Mouse (Mus musculus) CD4-positive naive resting alpha-beta T cell, adult 57 days (primary cell): ENCODE measurements around the gene Fermt3. TPM values are rescaled to one million over a fixed set of nuclear protein-coding genes. Genes with fewer than 3 reads are reported as not detected.

Experiments used
- total RNA-seq: library from RNA; stranded (reverse); gene quantifications from one replicate; pipeline ENCODE4 v1.2.4, GENCODE M21; 2023

Gene Fermt3
- total RNA-seq: 189 TPM

GRCm38 (mm10) chr19:7019191-7019590 is at the start of gene Fermt3:
Gene Fermt3 (minus strand): TSS chr19:7019469.

GRCm38 (mm10) chr19:7056248-7057087 is 37.2 kb upstream of the Fermt3 start, which contains the start of gene Macrod1:
Gene Macrod1 (plus strand): TSS chr19:7056810.

DNA sequence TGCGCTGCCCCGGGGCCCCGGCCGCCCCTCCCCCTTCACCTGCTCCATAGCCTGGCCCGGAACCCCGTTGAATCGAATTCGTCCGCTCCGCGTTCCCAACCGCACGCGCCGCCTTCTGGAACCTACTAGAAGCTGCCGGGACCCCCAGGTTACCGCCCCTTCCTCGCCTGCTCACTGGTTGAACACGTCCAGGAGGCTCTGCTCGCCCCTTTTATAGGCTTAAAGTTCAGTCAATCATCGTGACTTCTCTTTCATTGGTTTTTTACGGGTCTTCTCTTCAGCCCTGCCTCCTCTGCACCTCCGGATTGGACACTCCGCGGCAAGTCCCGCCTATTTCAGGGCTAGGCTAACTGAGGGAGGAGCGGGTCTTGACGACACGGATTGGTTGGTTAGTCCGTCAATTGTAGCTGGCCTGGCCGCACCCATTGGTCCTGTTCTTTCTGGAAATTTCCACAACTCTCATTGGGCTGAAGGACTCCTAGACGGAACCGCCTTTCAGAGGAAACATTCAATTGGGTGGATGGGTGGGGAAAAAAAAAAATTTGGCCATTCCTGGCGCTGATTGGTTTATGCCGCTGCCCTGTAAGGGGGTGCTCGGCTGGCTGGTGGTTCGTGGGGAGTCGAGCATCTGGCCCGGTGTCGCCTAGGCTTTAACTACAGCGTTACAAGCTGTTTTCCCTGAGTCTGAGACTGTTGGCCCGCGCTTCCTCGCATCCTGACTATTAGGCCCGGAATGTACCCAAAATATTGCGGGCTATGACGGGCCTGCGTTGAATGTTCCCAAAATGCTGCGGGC is 20.8 kb upstream of the Fermt3 start, which contains the start of gene Stip1:
TSS of gene Stip1 (minus strand) at position 127 of the 796 bp plus-strand sequence.

GRCm38 (mm10) chr19:6996006-6996405 is 23.3 kb downstream of the Fermt3 start, which contains the start of the genes Nudt22 and Trpt1:
Gene Nudt22 (minus strand): TSS chr19:6996117.
Gene Trpt1 (plus strand): TSS chr19:6996131.

GRCm38 (mm10) chr19:6992011-6992858 is 27.0 kb downstream of the Fermt3 start, which contains the start of gene Dnajc4:
Gene Dnajc4 (minus strand): TSS chr19:6992572.

GRCm38 (mm10) chr19:6987061-6987903 is 32.0 kb downstream of the Fermt3 start, which contains the start of gene Vegfb:
Gene Vegfb (minus strand): TSS chr19:6987651.

GRCm38 (mm10) chr19:6980381-6981093 is 38.7 kb downstream of the Fermt3 start, which contains the start of gene Fkbp2:
Gene Fkbp2 (minus strand): TSS chr19:6980501.

GRCm38 (mm10) chr19:6975537-6976521 is 43.4 kb downstream of the Fermt3 start, which contains the start of gene Plcb3:
Gene Plcb3 (minus strand): TSS chr19:6976470.

GRCm38 (mm10) chr19:6974211-6975205 is 44.8 kb downstream of the Fermt3 start, which contains the start of gene Ppp1r14b:
Gene Ppp1r14b (plus strand): TSS chr19:6974968.

Other genes starting within 250 kb of the Fermt3 start
- gene Rps6ka4, start 178.8 kb downstream of the Fermt3 start, total RNA-seq: 28.9 TPM
- gene Ccdc88b, start 161.3 kb downstream of the Fermt3 start, total RNA-seq: 98.6 TPM
- 122 TPM for gene Trmt112, start 109.8 kb downstream of the Fermt3 start, total RNA-seq
- 72.4 TPM for gene Prdx5, start 109.4 kb downstream of the Fermt3 start, total RNA-seq
- 32.5 TPM for gene Esrra, start 97.7 kb downstream of the Fermt3 start, total RNA-seq
- gene Catsperz, start 94.1 kb downstream of the Fermt3 start, total RNA-seq: not detected
- gene Kcnk4, start 85.0 kb downstream of the Fermt3 start, total RNA-seq: not detected
- gene Bad, start 77.6 kb downstream of the Fermt3 start, total RNA-seq: 8.7 TPM
- 9.8 TPM for gene Gpr137, start 77.0 kb downstream of the Fermt3 start, total RNA-seq
- gene Ppp1r14b, start 44.5 kb downstream of the Fermt3 start, total RNA-seq: 128 TPM
- 9.6 TPM for gene Plcb3, start 43.0 kb downstream of the Fermt3 start, total RNA-seq
- 20.2 TPM for gene Fkbp2, start 39.0 kb downstream of the Fermt3 start, total RNA-seq
- gene Vegfb, start 31.8 kb downstream of the Fermt3 start, total RNA-seq: 8.7 TPM
- 29.2 TPM for gene Dnajc4, start 26.9 kb downstream of the Fermt3 start, total RNA-seq
- 5.4 TPM for gene Nudt22, start 23.4 kb downstream of the Fermt3 start, total RNA-seq
- 3.8 TPM for gene Trpt1, start 23.3 kb downstream of the Fermt3 start, total RNA-seq
- 103 TPM for gene Stip1, start 20.5 kb upstream of the Fermt3 start, total RNA-seq
- gene Macrod1, start 37.3 kb upstream of the Fermt3 start, total RNA-seq: 15.5 TPM
- 0.30 TPM for gene Flrt1, start 86.3 kb upstream of the Fermt3 start, total RNA-seq
- 102 TPM for gene Otub1, start 186.8 kb upstream of the Fermt3 start, total RNA-seq
- gene Cox8a, start 198.1 kb upstream of the Fermt3 start, total RNA-seq: 246 TPM
- gene Naa40, start 221.7 kb upstream of the Fermt3 start, total RNA-seq: 32.5 TPM
- 1.0 TPM for gene Rcor2, start 247.9 kb upstream of the Fermt3 start, total RNA-seq